Mouse (Mus musculus) cerebellum, adult 9-10 months (tissue): ENCODE data around the gene Smarcd1.
"Not testable (repeated sequence)": the region's sequence is repeated elsewhere in the genome, so short reads cannot be mapped to it uniquely, and the experiment has no call there.

Experiments used
- DNase-seq: peaks from one replicate; pipeline ENCODE4 v3.0.0; 2022

Gene Smarcd1

DNA sequence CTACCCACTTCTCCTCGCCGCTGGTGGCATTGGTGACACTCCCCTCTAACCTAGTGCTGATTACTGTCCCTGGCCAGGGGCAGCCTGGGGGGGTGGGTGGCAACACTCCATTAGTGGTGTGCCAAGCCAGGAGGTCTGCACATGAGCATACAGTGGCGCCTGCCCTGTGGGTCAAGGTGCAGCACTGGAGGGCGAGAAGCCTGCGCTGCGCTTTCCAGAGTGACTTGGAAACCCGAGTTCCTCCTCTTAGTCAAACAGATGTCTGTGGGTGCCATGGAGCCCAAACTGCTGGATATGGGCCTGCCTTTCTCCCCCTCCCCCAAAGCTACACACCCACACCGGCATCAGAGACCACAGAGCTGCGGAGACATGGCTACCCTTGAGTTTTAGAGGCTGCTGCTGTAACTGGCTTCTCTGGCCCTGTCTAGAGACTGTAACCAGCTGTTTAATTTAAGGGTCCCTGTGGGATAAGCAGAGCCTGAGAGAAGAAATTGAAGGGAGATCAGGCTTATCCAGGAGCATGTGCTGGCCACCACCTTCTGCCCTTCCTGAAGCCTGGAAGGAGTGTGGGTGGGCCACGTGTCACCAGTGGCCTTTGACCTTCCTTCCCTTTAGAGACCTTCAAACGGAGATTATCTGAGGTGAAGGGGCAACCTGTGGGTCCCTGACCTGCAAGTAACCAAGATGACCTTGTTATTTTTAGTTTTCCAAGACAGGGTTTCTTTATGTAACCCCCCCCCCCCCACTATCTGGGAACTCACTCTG lies 14.2 kb downstream of the Smarcd1 start:
- peak; percentile 61 for DNase-seq

DNA sequence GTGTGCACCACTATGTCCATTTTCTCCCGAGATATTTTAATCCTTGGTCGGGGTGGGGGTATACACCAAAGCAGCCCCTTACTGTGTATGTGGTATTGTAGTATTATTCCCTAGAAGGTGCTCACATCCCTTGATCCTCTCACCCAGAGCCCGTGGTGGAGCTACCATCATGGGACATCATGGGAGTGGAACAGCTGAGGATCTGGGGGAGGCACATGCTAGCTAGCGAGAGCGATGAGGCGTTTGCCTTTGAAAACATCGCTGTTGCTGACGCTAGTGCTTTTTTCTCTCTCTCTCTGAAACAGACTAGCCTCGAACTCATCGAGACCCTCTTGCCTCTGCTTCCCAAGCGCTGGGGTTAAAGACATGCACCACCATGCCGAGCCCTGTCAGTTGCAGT lies 14.9 kb downstream of the Smarcd1 start:
- peak; percentile 65 for DNase-seq

DNA sequence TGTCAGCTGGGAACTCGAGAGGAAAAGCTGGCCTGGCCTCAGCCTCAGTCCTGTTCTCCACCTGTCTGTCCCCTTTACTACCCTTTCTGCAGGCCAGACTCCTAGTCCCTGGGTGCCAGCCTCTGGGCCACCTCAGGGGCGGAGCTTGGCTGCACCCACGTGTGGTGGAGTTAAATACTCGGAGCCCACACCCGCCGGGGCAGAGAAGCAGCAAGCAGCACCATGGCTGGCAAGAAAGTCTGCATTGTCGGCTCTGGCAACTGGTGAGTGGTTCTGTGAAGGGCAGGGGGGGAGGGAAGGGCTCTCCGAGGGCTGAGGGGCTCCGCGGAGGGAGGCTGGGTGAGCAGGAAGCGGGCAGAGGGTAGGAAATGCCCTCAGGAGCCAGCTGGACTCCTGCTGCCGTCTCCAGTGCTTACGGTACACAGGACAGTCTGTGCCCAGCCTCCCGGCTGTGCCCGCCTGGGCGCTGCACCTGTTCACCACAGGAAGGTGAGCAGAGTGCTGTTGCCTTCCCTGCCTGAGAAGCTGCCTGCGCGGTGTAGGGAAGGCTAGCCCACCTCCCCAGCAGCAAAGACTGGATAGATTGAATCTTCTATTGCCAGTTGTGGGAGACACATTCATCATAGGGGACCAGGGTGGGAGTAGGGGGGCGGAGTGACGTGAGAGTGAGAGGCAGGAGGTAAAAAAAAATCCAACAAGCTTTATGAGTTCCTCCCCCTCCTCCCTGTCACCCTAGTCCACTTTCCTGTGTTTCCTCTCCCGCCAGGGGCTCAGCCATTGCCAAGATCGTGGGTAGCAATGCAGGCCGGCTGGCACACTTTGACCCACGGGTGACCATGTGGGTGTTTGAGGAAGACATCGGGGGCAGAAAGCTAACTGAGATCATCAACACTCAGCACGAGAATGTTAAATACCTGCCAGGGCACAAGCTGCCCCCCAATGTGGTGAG lies 15.7 kb downstream of the Smarcd1 start, which contains the start of gene Gpd1:
Gene Gpd1, plus strand, starts transcription at position 130 of the 949 bp plus-strand sequence.
- peak; percentile 90 for DNase-seq

DNA sequence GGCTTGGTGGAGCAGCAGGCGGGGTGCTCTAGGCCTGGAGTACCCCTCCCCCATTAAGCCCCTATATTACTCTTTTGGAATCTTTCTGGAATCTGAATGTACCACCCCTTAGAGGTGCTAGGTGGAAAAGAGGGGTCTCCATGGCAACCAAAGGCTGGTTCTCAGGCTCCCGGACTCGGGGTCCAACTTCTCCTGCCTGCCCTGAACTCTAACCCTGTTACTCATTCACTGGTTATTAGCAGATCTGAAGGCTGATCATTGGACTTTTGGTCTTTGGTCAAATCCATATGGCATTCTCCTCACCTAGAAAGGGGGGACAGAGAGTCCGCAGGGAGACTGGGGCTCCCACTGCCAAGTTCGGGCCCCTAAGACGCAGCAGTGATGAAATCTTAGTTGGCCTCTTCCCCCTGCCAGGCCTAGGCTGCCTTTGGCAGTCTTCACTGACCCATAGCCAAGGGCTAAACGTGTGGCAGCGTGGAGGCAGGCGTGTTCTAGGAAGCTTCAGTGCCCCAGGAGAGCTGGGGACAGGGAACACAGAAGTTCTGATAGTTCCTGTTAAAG lies 16.6 kb downstream of the Smarcd1 start:
- peak; percentile 76 for DNase-seq

DNA sequence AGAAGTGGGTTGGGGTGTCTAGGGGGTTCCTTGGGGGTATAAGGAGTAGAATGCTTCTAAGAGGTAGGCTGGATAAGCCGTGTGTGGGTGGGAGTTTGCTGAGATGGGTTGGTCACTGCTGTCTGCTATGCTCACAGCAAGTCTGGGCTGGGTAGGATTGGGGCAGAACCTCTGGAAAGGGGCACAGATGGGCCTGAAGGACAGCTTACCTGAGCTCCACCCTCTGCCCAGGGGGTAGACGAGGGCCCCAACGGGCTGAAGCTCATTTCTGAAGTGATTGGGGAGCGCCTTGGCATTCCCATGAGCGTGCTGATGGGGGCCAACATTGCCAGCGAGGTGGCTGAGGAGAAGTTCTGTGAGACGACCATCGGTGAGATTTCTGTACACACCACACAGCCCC lies 17.9 kb downstream of the Smarcd1 start:
- no peak for DNase-seq

DNA sequence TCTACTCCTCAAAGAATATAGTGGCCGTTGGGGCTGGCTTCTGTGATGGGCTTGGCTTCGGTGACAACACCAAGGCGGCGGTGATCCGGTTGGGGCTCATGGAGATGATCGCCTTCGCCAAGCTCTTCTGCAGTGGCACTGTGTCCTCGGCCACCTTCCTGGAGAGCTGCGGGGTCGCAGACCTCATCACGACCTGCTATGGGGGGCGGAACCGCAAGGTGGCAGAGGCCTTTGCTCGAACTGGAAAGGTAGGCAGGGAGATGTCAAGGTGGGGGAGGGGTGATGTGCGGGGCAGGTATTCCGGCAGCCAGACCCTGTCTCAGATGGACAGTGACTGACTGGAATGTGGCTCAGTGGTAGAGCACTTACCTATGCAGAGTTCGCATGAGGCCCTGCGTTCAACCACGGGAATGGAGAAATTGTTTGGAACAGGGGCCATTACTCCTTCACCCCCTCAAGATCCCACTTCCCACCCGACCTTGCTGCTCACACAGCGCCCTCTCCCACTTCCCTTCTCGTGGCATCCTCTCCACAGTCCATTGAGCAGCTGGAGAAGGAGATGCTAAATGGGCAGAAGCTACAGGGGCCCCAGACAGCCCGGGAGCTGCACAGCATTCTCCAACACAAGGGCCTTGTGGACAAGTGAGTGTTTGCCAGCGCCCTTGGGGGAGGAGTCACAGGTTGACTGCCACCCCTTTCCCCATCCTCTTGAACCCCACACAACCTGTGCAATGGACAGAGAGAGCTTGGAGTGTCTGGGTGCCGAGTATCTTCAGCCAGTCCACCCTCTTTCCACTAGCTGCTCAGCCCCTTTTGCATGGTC lies 20.2 kb downstream of the Smarcd1 start:
- peak; percentile 54 for DNase-seq

DNA sequence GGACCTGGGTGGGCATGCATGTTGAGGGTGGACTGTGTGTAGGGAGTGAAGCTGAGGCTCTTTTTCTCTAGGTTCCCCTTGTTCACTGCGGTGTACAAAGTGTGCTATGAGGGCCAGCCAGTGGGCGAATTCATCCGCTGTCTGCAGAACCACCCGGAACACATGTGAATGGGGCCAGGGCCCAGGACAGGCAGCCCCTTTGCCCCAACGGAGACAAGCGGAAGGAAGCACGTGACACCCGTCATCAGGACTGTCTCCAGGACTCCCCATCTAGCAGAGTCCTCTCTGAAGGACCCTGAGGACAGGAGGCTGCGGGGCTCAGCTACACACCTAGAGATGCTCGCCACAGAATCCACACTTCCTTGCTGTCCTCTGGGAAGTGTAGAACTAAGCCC lies 21.2 kb downstream of the Smarcd1 start:
- DNase-seq, result no peak

DNA sequence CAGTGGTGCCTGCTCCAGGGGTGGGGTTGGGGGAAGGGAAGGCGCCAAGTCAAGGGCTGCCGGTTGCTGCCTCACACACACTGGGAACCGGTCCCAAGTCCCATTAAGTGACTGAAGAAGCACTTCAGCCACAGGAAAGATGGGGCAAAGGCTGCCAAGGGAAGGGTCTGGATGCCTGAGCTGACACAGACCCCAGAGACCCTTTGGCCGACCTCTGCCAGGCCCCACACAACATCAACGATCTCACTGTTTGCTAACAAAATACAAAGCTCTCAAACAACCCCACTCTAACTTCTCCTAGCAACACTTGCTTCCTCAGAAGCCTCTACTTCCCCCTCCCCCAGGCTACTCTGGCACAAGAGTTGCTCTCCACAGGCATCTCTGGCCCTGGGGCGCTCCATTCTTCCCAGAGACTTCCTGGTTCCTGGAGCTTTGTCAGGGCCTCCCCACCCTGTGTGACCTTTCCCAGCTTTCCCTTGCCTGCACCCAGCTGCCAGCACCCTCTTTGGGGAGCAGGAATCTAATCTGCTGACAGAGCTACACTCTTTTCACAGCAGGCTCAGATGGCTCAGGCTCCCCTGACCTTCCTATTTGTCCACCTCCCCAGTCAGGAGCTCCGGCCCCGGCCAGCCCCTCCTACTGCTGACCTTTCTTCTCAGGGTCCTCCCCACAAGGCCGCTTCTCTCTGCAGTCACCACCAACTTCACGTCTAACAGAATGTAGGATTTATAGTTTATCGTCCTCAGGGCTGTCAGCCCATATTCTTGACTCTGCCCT lies 21.8 kb downstream of the Smarcd1 start:
- DNase-seq, result peak; percentile 78

DNA sequence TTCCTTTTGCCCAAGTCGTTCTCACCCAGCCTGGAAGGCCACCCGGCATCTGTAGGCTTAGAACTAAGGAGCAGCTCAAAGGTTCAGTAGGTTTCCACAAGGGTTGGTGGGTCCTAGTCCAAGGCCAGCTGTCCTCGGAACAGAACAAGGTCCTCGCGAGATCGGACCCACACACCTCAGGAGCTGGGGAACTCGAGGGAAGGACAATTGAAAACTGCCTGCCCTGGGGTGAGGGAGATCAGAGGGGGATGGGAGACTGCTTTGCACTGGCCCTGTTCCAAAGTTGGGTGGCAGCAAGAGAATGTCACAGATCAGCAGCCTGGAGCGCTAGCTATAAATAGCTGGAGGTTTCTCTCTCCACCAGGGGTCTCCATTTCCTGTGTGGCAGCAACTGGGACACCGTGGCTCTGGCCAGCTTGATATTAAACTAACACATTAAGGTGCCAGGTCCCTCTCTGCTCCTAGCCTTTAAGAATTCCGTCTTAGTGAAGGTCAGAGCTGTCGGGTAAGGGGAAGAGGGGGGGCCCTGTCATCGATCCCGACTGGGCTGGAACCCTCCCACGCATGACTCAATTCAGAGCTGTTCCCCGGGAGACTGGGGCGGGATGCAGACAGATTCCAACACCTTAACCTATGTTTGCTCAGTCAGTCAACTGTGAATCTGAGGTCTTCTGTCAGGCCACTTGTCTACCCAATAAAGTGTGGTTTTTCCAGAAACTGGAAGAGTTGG lies 22.5 kb downstream of the Smarcd1 start:
- DNase-seq, result peak; percentile 87

DNA sequence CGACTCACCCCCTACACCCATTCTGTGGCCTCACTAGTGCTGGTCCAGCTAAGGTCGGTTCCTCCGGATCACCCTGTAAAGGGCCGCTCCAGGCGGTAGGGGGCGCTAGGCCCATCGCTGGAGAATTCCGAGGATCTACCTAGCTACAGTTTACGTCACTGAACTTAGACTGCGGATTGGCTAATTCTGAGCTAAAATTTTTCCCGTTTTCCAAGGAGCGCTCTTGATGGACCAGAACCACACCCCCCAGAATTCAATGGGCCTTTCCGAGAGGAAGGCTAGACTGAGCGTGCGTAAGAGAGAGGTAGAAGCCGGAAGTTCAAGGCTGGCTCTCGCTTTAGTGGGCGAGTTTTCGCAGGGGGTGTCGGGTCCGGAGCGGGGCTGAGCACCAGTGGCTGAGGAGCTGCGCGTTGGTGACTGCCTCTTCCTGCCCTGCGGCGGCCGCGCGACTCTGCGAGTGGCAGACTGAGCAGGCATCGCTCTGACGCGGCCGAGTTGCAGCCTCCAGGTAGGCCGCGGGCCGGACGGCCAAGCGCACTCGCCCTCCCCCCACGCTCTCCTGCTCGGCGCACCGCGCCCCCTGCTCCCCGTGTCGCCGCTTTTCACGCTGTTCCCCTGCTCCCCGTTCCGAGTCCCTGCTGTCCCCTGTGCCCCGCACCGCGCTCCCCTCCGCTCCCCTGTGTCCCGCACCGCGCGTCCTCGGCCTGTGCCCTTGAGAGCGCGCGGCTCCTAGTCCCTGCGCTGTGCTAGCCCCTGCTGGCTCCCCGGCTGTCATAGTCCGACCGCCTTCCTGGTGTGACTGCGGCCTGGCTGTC lies 23.6 kb downstream of the Smarcd1 start, which contains the start of gene Cox14:
Gene Cox14, plus strand, starts transcription at position 278 of the 815 bp plus-strand sequence.
- DNase-seq, result peak; percentile 99

DNA sequence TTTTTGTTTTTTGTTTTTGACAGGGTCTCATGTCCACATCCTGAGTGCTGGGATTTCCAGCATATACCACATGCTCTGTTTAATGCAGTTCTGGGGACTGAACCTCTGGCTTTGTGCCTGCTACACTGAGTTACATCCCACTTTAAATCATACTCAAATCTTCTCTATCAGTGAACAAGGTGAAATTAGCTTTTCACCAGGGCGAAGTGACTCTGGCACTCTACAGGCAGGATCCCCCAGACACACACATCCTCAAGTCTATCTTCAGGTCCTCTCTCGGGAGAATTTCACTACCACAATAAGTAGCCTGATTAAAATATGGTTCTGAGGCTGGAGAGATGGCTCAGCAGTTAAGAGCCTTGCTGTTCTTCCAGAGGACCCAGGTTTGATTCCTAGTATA lies 24.6 kb downstream of the Smarcd1 start:
- DNase-seq, result peak; percentile 59

DNA sequence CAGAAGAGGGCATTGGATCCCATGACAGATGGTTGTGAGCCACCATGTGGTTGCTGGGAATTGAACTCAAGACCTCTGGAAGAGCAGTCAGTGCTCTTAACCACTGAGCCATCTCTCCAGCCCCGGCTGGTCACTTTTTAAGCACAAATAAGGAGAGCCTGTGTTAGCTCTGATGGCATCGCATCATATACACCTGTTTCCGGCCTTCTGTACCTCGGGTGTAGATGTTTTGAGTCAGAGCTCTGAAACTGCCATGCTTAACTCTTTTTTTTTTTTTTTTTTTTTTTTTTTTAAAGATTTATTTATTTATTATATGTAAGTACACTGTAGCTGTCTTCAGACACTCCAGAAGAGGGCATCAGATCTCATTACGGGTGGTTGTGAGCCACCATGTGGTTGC lies 25.1 kb downstream of the Smarcd1 start:
- not testable (repeated sequence) for DNase-seq

DNA sequence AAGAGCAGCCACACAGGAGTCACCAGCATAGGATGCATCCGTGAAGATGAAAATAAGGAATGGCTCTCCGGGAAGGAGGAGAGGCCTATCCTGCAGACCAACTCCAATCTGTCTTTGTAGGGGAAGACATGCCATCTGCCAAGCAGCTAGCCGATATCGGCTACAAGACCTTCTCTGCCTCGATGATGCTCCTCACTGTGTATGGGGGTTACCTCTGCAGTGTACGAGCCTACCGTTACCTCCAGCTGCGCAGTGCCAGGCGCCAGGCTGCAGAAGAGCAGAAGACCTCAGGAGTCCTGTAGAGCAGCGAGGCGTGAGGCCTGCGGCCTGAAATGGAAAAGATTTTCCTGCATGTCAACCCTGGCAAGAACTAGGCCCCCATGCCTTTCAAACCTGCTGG lies 25.6 kb downstream of the Smarcd1 start:
- peak; percentile 38 for DNase-seq

DNA sequence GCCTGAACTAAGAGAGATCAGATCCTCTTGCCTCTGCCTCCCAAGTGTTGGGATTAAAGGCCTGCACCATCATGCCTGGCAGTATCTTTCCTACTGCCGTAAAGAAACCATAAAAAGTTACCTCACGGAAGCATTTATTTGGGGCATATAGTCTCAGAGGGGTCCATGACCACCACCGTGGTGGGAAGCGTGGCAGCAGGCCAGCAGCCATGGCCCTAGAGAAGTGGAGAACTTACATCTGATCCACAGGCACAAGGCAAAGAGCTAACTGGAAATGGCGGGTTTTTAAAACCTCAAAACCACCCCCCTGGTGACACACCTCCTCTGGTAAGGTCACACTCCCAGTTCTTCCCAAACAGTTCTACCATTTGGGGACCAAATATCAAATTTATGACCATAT lies 26.3 kb downstream of the Smarcd1 start:
- DNase-seq, result peak; percentile 51

DNA sequence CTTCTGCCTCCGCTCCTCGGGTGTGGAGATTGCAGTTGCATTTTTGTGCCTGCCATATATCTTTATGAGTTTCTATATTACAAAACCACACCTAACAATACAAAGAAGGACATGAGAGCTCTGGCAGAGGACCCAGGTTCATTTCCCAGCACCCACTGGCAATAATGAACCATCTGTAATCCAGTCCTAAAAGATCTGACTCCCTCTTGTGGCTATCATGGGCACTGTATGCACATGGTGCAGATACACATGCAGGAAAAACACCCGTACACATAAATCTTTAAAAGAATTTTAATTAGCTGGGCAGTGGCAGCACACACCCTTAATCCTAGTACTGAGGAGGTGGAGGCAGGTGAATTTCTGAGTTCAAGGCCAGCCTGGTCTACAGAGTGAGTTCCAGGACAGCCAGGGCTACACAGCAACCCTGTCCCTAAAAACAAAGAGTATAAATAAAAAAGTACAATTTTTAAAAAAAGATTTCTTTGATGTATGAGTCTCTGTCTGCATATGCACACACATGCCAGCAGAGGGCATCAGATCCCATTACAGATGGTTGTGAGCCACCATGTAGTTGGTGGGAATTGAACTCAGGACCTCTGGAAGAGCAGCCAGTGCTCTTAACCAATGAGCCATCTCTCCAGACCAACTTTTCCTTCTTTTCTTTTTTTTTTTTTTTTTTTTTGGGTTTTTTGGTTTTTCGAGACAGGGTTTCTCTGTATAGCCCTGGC lies 27.3 kb downstream of the Smarcd1 start:
- DNase-seq, result peak; percentile 39

DNA sequence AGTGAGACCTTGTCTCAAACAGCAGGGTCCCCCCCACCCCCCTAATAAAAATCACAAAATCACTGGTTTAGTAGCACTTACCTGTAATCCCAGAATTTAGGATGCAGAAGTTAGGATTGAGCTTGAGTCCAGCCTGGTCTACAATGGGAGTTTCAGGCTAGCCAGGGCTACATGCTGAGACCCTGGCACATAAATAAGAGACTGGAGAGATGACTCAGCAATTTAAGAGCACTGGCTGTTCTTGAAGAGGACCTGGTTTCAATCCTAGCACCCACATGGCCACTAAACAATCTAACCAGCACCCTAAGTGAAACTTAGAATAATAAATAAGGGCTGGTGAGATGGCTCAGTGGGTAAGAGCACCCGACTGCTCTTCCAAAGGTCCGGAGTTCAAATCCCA lies 29.2 kb downstream of the Smarcd1 start:
- DNase-seq, result no peak

DNA sequence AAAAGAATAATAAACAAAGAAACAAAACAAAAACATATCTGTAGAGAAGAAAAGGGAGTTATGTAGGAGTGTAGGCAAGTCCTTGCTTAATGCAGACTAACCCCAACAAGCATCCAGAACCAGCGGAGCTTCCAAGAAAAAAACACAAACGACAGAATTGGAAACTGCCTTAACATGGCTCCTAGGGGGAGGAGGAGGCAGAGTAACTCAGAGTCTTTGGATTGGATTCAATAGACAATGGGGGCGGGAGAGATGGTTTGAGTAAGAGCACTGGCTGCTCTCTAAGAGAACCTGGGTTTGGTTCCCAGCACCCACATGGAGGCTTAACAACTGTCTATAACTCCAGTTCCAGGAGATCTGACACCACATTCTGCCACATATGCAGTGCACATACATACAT lies 29.7 kb downstream of the Smarcd1 start:
- no peak for DNase-seq

DNA sequence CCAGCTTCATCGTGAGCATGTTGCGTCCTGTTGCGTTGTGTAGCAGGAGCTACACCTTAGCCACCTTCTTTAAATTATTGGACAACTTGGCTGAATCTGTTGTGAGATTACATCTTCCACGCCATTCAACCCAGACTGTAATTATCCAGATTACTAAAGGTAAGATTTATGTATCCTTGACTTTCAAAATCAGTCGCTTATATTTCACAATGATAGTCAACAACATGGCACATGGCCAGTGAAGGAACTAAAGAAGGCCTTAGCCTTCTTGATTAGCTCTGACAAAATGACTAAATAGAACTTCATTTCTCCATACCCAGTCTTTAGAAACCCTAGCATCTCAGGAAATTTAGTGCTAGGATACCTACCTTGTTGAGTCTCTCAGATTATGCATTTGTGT lies 31.3 kb downstream of the Smarcd1 start:
- no peak for DNase-seq

DNA sequence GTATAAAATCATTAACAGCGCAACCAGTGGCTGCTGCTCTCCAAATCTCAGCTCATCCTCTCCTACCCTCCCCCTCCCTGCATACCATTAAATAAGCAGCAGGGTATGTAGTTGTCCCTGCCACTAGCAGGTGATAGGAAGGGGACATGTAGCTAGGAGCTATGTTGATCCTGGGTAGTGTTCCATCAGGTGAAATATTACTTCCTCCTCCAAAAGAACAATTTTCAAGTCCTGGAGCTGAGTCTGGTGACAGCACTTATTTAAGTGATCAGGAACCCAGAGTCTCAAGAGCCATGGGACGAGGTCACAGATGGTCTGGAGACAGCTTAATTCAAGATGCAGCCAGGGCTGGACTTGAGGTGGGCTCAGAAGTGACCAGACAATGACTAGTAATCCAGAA lies 33.7 kb downstream of the Smarcd1 start:
- peak; percentile 100 for DNase-seq
